ENCODE assay signal across 8 mouse cellular contexts in the genomic region with DNA sequence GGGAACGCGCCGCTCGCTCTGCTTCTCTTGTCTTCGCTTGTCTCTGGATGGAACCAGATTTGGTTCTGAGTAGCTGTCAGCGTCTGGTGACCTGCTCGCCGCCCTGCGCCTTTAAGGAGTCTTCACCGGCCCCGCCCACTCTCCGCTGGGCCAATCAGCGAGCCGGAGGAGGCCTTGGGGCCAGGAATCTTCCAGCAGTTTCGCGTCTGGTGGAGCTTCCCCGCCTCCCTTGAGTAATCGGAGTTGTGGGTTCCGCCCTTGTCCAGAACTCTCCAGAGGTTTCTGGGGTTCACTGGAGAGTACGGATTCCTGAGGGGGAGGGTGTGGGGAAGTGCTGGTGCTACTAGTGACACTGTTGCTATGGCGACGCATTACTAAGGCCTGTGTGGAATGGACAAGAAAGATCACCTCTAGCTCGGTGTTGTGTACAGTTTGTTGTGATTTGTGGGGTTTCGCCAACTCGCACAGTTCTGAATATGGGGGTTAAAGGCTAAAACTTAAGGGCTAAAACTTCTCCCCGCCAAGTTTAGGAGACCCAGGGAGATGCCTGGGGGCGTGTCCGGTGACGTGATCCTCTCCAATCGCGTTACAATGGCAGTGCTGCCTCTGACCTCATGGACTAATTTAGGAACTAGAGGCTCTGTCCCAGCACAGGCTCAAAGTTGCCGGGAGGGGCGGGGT. TPM values are rescaled to one million over a fixed set of nuclear protein-coding genes. Genes with fewer than 3 reads are reported as not detected.
DNase-seq lines count a peak whose midpoint lies in the region; ATAC-seq lines count a peak whose summit lies in the region.
"Not testable (repeated sequence)": the region's sequence is repeated elsewhere in the genome, so short reads cannot be mapped to it uniquely, and the experiment has no call there.

Gene Hspa1a (minus strand): TSS at position 88 of the 681 bp plus-strand sequence.
Gene Hspa1l (plus strand): TSS at position 635 of the 681 bp plus-strand sequence.

- peak; percentile 81 for DNase-seq in adrenal gland, postnatal 10 days
- peak; percentile 74 to 86 for DNase-seq in left cerebral cortex, adult 9 months (ENCODE audit: low spot score in 2 of 2)
- DNase-seq in lung, postnatal 4 days = peak; percentile 85 to 86
- peak; percentile 80 for DNase-seq in ovary, postnatal 36 days (ENCODE audit: low spot score)
- peak; percentile 58 for DNase-seq in thymus, postnatal 14 days

- H3K27me3 ChIP-seq in embryonic facial prominence, embryonic 12.5 days = peaks cover 26% of the 10 kb centered on the region
- H3K27me3 ChIP-seq in intestine, embryonic 15.5 days (replicated peaks) = peaks cover 21% of the 10 kb centered on the region

- not testable (repeated sequence) for H3K36me3 ChIP-seq in embryonic facial prominence, embryonic 12.5 days; intestine, embryonic 15.5 days

- H3K9ac ChIP-seq in embryonic facial prominence, embryonic 12.5 days = peak within 1 kb of the TSS; percentile 28; the same call in 1 of the 2 replicates
- H3K9ac ChIP-seq in intestine, embryonic 15.5 days = not testable (repeated sequence)

- H3K4me2 ChIP-seq in embryonic facial prominence, embryonic 12.5 days (replicated peaks) = peak within 1 kb of the TSS; percentile 65
- peak within 1 kb of the TSS; percentile 77 for H3K4me2 ChIP-seq in intestine, embryonic 15.5 days (replicated peaks)

- under 1% methylated on average over 29 of the region's 33 CpGs for WGBS in embryonic facial prominence, embryonic 12.5 days
- WGBS in intestine, embryonic 15.5 days = under 1% methylated on average over 32 of the region's 33 CpGs

- H3K4me1 ChIP-seq in embryonic facial prominence, embryonic 12.5 days; intestine, embryonic 15.5 days (replicated peaks): not testable (repeated sequence)

- ATAC-seq in embryonic facial prominence, embryonic 12.5 days (ENCODE audit: insufficient number of reproducible peaks, insufficient read depth, low FRiP score, low TSS enrichment) = peak; percentile 79
- ATAC-seq in granulocyte monocyte progenitor cell, adult 5-6 weeks (replicated peaks; ENCODE audit: poor library complexity, severe bottlenecking) = peak; percentile 83
- ATAC-seq in intestine, embryonic 15.5 days = peak; percentile 98

- H3K4me3 ChIP-seq in embryonic facial prominence, embryonic 12.5 days = peak within 1 kb of the TSS; percentile 35
- H3K4me3 ChIP-seq in intestine, embryonic 15.5 days (replicated peaks) = peak within 1 kb of the TSS; percentile 34

- H3K9me3 ChIP-seq in embryonic facial prominence, embryonic 12.5 days; intestine, embryonic 15.5 days: not testable (repeated sequence)

- H3K27ac ChIP-seq in embryonic facial prominence, embryonic 12.5 days = 0 out of 2 replicates have a peak within 1 kb of the TSS, but pooled peaks have one; percentile 2
- not testable (repeated sequence) for H3K27ac ChIP-seq in intestine, embryonic 15.5 days

RNA-seq across cellular contexts. Expression of gene Hspa1a, which starts in this region (rescaled TPM):
- total RNA-seq in adrenal gland, postnatal 10 days (2021) = 10 to 100 TPM in 1 of 2 experiments, 1 to 10 TPM in 1; 7.3 to 13.6 TPM
- 4.2 and 4.9 TPM in 2 replicates for polyA plus RNA-seq in embryonic facial prominence, embryonic 12.5 days (2016; fragmentation: Nextera tagmentation; extraction: Ambion mirVana)
- total RNA-seq in granulocyte monocyte progenitor cell, adult 5-6 weeks (2014; fragmentation: Nextera tagmentation) = 5.5 and 6.2 TPM in 2 replicates
- total RNA-seq in granulocyte monocyte progenitor cell, adult 5-6 weeks (2017) = 45.2 and 49.0 TPM in 2 replicates
- polyA plus RNA-seq in intestine, embryonic 15.5 days (2015; fragmentation: Nextera tagmentation; extraction: Ambion mirVana) = 6.2 and 6.3 TPM in 2 replicates

RNA-seq across cellular contexts. Expression of gene Hspa1l, which starts in this region (rescaled TPM):
- total RNA-seq in adrenal gland, postnatal 10 days (2021) = 1 to 10 TPM in 1 of 2 experiments, under 1 TPM in 1; 0.75 to 1.4 TPM
- polyA plus RNA-seq in embryonic facial prominence, embryonic 12.5 days (2016; fragmentation: Nextera tagmentation; extraction: Ambion mirVana) = 0.84 and 0.99 TPM in 2 replicates
- not detected in 2 replicates for total RNA-seq in granulocyte monocyte progenitor cell, adult 5-6 weeks (2014; fragmentation: Nextera tagmentation)
- total RNA-seq in granulocyte monocyte progenitor cell, adult 5-6 weeks (2017) = 0.09 TPM in 1 of 2 replicates, not detected in the other
- 0.16 and 0.78 TPM in 2 replicates for polyA plus RNA-seq in intestine, embryonic 15.5 days (2015; fragmentation: Nextera tagmentation; extraction: Ambion mirVana)
